Mouse (Mus musculus): ENCODE measurements around the gene C5ar1. TPM values are rescaled to one million over a fixed set of nuclear protein-coding genes. Genes with fewer than 3 reads are reported as not detected.
"Not testable (repeated sequence)": the region's sequence is repeated elsewhere in the genome, so short reads cannot be mapped to it uniquely, and the experiment has no call there.

Gene C5ar1
- polyA plus RNA-seq, 1 experiment from 2014 or later = 285 TPM

- H3K27ac ChIP-seq = no peak overlapping the region
- H3K4me3 ChIP-seq (ENCODE audit: inconsistent target) = no peak overlapping the region
- H3K79me2 ChIP-seq (ENCODE audit: inconsistent target) = peaks cover 19% of the 10 kb centered on the region
- 21% methylated on average over 8 of the region's 8 CpGs for WGBS (ENCODE audit: missing documents)
- H3K36me3 ChIP-seq (ENCODE audit: inconsistent target) = no peaks in the 10 kb centered on the region
Observed at GRCm38 (mm10) chr7:16263015-16263787, 3.9 kb upstream of the C5ar1 start.

- 11% methylated on average over 1 of the region's 1 CpGs for whole genome bisulfite sequencing (ENCODE audit: missing documents)
- Histone ChIP-seq H3K4me3 (ENCODE audit: inconsistent target) (no peak overlapping the region), H3K36me3 (ENCODE audit: inconsistent target) (no peaks in the 10 kb centered on the region), H3K79me2 (ENCODE audit: inconsistent target) (peaks cover 40% of the 10 kb centered on the region), H3K27ac (peak overlapping the region; percentile 97)
Observed at GRCm38 (mm10) chr7:16261097-16261496, 1.8 kb upstream of the C5ar1 start.

- Histone ChIP-seq H3K4me3 (ENCODE audit: inconsistent target) (peak overlapping the region; percentile 56), H3K36me3 (ENCODE audit: inconsistent target) (no peaks in the 10 kb centered on the region), H3K79me2 (ENCODE audit: inconsistent target) (peaks cover 68% of the 10 kb centered on the region), H3K27ac (peak overlapping the region; percentile 97)
- WGBS (ENCODE audit: missing documents) = 14% methylated on average over 11 of the region's 11 CpGs
Observed at GRCm38 (mm10) chr7:16257830-16258229, 1.5 kb downstream of the C5ar1 start.

GRCm38 (mm10) chr7:16255963-16256362 is 3.4 kb downstream of the C5ar1 start:
- Histone ChIP-seq H3K27ac (peak overlapping the region; percentile 97), H3K4me3 (ENCODE audit: inconsistent target) (peak overlapping the region; percentile 56), H3K79me2 (ENCODE audit: inconsistent target) (peaks cover 85% of the 10 kb centered on the region)
- WGBS (ENCODE audit: missing documents) = 74% methylated on average over 3 of the region's 4 CpGs
- not testable (repeated sequence) for H3K36me3 ChIP-seq (ENCODE audit: inconsistent target)

GRCm38 (mm10) chr7:16254195-16254594 is 5.1 kb downstream of the C5ar1 start:
- H3K79me2 ChIP-seq (ENCODE audit: inconsistent target) = peaks cover 92% of the 10 kb centered on the region
- 4% methylated on average over 4 of the region's 4 CpGs for WGBS (ENCODE audit: missing documents)
- H3K27ac ChIP-seq = peak overlapping the region; percentile 97
- H3K4me3 ChIP-seq (ENCODE audit: inconsistent target) = no peak overlapping the region; the same call in 1 of the 2 replicates
- peaks cover 5% of the 10 kb centered on the region; the same call in 1 of the 2 replicates for H3K36me3 ChIP-seq (ENCODE audit: inconsistent target)

- peaks cover 28% of the 10 kb centered on the region for H3K36me3 ChIP-seq (ENCODE audit: inconsistent target)
- H3K79me2 ChIP-seq (ENCODE audit: inconsistent target) = peaks cover 89% of the 10 kb centered on the region
- H3K4me3 ChIP-seq (ENCODE audit: inconsistent target) = no peak overlapping the region
- peak overlapping the region; percentile 75 for H3K27ac ChIP-seq
- WGBS (ENCODE audit: missing documents) = 3% methylated on average over 5 of the region's 5 CpGs
Observed at GRCm38 (mm10) chr7:16250687-16251086, 8.7 kb downstream of the C5ar1 start.

- 10% methylated on average over 1 of the region's 4 CpGs for WGBS (ENCODE audit: missing documents)
- H3K27ac ChIP-seq = peak overlapping the region; percentile 96
- no peak overlapping the region for H3K4me3 ChIP-seq (ENCODE audit: inconsistent target)
- H3K36me3 ChIP-seq (ENCODE audit: inconsistent target) = peaks cover 28% of the 10 kb centered on the region
- peaks cover 53% of the 10 kb centered on the region for H3K79me2 ChIP-seq (ENCODE audit: inconsistent target)
Observed at GRCm38 (mm10) chr7:16245958-16246357, 13.4 kb downstream of the C5ar1 start.

- Histone ChIP-seq H3K79me2 (ENCODE audit: inconsistent target) (peaks cover 38% of the 10 kb centered on the region), H3K4me3 (ENCODE audit: inconsistent target) (no peak within 1 kb of the TSS), H3K27ac (peak within 1 kb of the TSS; percentile 96), H3K36me3 (ENCODE audit: inconsistent target) (peaks cover 22% of the 10 kb centered on the region)
- 22% methylated on average over 5 of the region's 5 CpGs for WGBS (ENCODE audit: missing documents)
Observed at GRCm38 (mm10) chr7:16244067-16244466, 15.3 kb downstream of the C5ar1 start, which contains the start of gene C5ar2. Gene C5ar2, minus strand, starts transcription at chr7:16244154.

GRCm38 (mm10) chr7:16242198-16242597 is 17.1 kb downstream of the C5ar1 start:
- Histone ChIP-seq H3K4me3 (ENCODE audit: inconsistent target) (no peak overlapping the region; the same call in 1 of the 2 replicates), H3K79me2 (ENCODE audit: inconsistent target) (peaks cover 19% of the 10 kb centered on the region), H3K36me3 (ENCODE audit: inconsistent target) (peaks cover 15% of the 10 kb centered on the region; the same call in 1 of the 2 replicates), H3K27ac (peak overlapping the region; percentile 96)
- 20% methylated on average over 6 of the region's 6 CpGs for WGBS (ENCODE audit: missing documents)

GRCm38 (mm10) chr7:16241787-16242186 is 17.6 kb downstream of the C5ar1 start:
- H3K4me3 ChIP-seq (ENCODE audit: inconsistent target) = no peak overlapping the region; the same call in 1 of the 2 replicates
- H3K27ac ChIP-seq = peak overlapping the region; percentile 96
- H3K36me3 ChIP-seq (ENCODE audit: inconsistent target) = peaks cover 19% of the 10 kb centered on the region; the same call in 1 of the 2 replicates
- 44% methylated on average over 11 of the region's 11 CpGs for WGBS (ENCODE audit: missing documents)
- peaks cover 15% of the 10 kb centered on the region; the same call in 1 of the 2 replicates for H3K79me2 ChIP-seq (ENCODE audit: inconsistent target)

- H3K27ac ChIP-seq = peak overlapping the region; percentile 96; the same call in 1 of the 2 replicates
- peaks cover 19% of the 10 kb centered on the region; the same call in 1 of the 2 replicates for H3K36me3 ChIP-seq (ENCODE audit: inconsistent target)
- H3K4me3 ChIP-seq (ENCODE audit: inconsistent target) = no peak overlapping the region
- 100% methylated on average over 1 of the region's 1 CpGs for WGBS (ENCODE audit: missing documents)
- peaks cover 9% of the 10 kb centered on the region; the same call in 1 of the 2 replicates for H3K79me2 ChIP-seq (ENCODE audit: inconsistent target)
Observed at GRCm38 (mm10) chr7:16240978-16241303, 18.4 kb downstream of the C5ar1 start.

GRCm38 (mm10) chr7:16240281-16240977 is 18.9 kb downstream of the C5ar1 start:
- Histone ChIP-seq H3K27ac (peak overlapping the region; percentile 96), H3K79me2 (ENCODE audit: inconsistent target) (peaks cover 9% of the 10 kb centered on the region; the same call in 1 of the 2 replicates), H3K4me3 (ENCODE audit: inconsistent target) (no peak overlapping the region), H3K36me3 (ENCODE audit: inconsistent target) (peaks cover 19% of the 10 kb centered on the region; the same call in 1 of the 2 replicates)
- WGBS (ENCODE audit: missing documents) = 92% methylated on average over 6 of the region's 7 CpGs

- Histone ChIP-seq H3K4me3 (ENCODE audit: inconsistent target) (no peak overlapping the region), H3K79me2 (ENCODE audit: inconsistent target) (peaks cover 9% of the 10 kb centered on the region; the same call in 1 of the 2 replicates), H3K36me3 (ENCODE audit: inconsistent target) (peaks cover 19% of the 10 kb centered on the region; the same call in 1 of the 2 replicates), H3K27ac (peak overlapping the region; percentile 96)
- whole genome bisulfite sequencing (ENCODE audit: missing documents) = 21% methylated on average over 9 of the region's 9 CpGs
Observed at GRCm38 (mm10) chr7:16239554-16239997, 19.8 kb downstream of the C5ar1 start.

- H3K79me2 ChIP-seq (ENCODE audit: inconsistent target) = no peaks in the 10 kb centered on the region
- no peaks in the 10 kb centered on the region for H3K36me3 ChIP-seq (ENCODE audit: inconsistent target)
- H3K27ac ChIP-seq = no peak overlapping the region
- WGBS (ENCODE audit: missing documents) = 86% methylated on average over 5 of the region's 5 CpGs
- H3K4me3 ChIP-seq (ENCODE audit: inconsistent target) = no peak overlapping the region
Observed at GRCm38 (mm10) chr7:16229869-16230268, 29.5 kb downstream of the C5ar1 start.
